Mouse (Mus musculus): Measurements from ENCODE around the gene Sirt3.

The Sirt3 gene

DNA sequence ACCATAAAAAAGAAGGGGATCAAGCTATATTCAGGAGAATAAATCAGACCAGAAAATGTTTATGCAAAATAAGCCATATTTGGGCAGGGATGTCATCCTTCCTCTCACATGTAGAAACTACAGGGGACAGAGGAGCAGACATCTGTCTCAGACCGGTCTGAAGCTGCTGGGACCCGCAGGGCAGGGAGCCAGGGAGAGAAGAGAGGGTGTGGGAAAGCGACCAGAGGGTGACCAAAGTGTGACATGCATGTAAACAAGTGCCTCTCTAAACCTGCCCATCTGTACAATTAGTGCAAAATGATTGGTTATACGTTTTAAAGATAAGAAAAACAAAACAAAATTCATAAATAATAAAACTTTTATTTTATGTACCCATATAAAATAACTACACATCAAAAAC is 61.9 kb downstream of the Sirt3 start:
- in situ Hi-C loops (cut with MseI, MboI): loop anchor here in 1 of 2 experiments (25.0 kb wide), 1 partner anchor 733 kb away; the partner anchor contains the start of genes Caly and Prap1

Data from mouse trophoblast stem cell (cell line).